Mouse (Mus musculus): ENCODE data around the gene Pced1b.

DNA sequence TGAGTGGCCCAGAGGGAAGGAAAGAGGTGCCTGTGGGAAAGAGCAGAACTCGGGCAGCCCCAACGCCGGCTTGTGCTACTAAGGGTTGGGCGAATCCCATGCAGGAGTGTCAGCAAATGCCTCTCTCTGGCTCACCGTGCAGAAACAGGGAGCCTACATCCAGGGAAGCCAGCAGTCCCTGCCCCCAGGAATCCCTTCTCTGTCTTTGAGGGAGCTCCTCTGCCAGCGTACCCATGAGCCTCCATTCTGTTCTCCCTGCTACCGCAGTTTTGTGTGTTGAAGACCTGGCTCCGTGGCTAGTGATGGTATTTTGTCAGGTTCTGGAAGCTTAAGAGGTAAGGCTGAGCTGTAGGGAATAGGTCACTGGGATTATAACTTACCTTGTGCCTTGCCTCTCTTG lies 33.2 kb downstream of the Pced1b start:
- no peak for TF ChIP-seq GATA1 (IDR thresholded peaks at IDR 0.05; ENCODE audit: borderline replicate concordance, low read length)
- TF ChIP-seq FLI1 (IDR thresholded peaks at IDR 0.05; ENCODE audit: low read length), result no peak

All from megakaryocyte, embryonic 14.5 days (primary cell).